Mouse (Mus musculus): ENCODE measurements around the gene Gm47841.
A peak's percentile ranks its signal among the peaks of the same experiment; 100 is the strongest.

Gm47841 gene

GRCm38 (mm10) chr15:101047194-101047555 lies at the start of gene Gm47841:
Gene Gm47841, minus strand, starts transcription at chr15:101047397.
- DNase-seq = no peak

- no peak for DNase-seq
Observed at GRCm38 (mm10) chr15:101095392-101095791, 48.2 kb upstream of the Gm47841 start.

GRCm38 (mm10) chr15:101094979-101095378 lies 47.8 kb upstream of the Gm47841 start:
- DNase-seq = no peak

GRCm38 (mm10) chr15:101093988-101094387 lies 46.8 kb upstream of the Gm47841 start:
- DNase-seq = peak; percentile 41

- DNase-seq = peak; percentile 95
Observed at GRCm38 (mm10) chr15:101092829-101093648, 45.8 kb upstream of the Gm47841 start.

GRCm38 (mm10) chr15:101092121-101092828 lies 45.1 kb upstream of the Gm47841 start:
- peak; percentile 82 for DNase-seq

GRCm38 (mm10) chr15:101091551-101091950 lies 44.4 kb upstream of the Gm47841 start:
- DNase-seq = no peak

GRCm38 (mm10) chr15:101088291-101088690 lies 41.1 kb upstream of the Gm47841 start:
- DNase-seq = no peak

GRCm38 (mm10) chr15:101086956-101087355 lies 39.8 kb upstream of the Gm47841 start:
- no peak for DNase-seq

GRCm38 (mm10) chr15:101086451-101086850 lies 39.3 kb upstream of the Gm47841 start:
- no peak for DNase-seq

GRCm38 (mm10) chr15:101084499-101084898 lies 37.3 kb upstream of the Gm47841 start:
- DNase-seq = no peak

- DNase-seq = no peak
Observed at GRCm38 (mm10) chr15:101082236-101082635, 35.0 kb upstream of the Gm47841 start.

GRCm38 (mm10) chr15:101081035-101081548 lies 33.9 kb upstream of the Gm47841 start:
- no peak for DNase-seq

- no peak for DNase-seq
Observed at GRCm38 (mm10) chr15:101080031-101080520, 32.9 kb upstream of the Gm47841 start.

GRCm38 (mm10) chr15:101078731-101079156 lies 31.5 kb upstream of the Gm47841 start:
- DNase-seq = peak; percentile 91

GRCm38 (mm10) chr15:101077813-101078730 lies 30.9 kb upstream of the Gm47841 start, which contains the start of gene Fignl2:
Gene Fignl2, minus strand, starts transcription at chr15:101078567.
- DNase-seq = peak; percentile 77

- DNase-seq = peak; percentile 66
Observed at GRCm38 (mm10) chr15:101077001-101077812, 30.0 kb upstream of the Gm47841 start.

- peak; percentile 84 for DNase-seq
Observed at GRCm38 (mm10) chr15:101076071-101077000, 29.1 kb upstream of the Gm47841 start.

GRCm38 (mm10) chr15:101075656-101076055 lies 28.5 kb upstream of the Gm47841 start:
- DNase-seq = peak; percentile 49

GRCm38 (mm10) chr15:101075150-101075549 lies 28.0 kb upstream of the Gm47841 start:
- no peak for DNase-seq

Measured in retina, postnatal 1 day (tissue).